Mouse (Mus musculus): Measurements from ENCODE around the gene Bphl.
A peak's percentile ranks its signal among the peaks of the same experiment; 100 is the strongest.

DNA sequence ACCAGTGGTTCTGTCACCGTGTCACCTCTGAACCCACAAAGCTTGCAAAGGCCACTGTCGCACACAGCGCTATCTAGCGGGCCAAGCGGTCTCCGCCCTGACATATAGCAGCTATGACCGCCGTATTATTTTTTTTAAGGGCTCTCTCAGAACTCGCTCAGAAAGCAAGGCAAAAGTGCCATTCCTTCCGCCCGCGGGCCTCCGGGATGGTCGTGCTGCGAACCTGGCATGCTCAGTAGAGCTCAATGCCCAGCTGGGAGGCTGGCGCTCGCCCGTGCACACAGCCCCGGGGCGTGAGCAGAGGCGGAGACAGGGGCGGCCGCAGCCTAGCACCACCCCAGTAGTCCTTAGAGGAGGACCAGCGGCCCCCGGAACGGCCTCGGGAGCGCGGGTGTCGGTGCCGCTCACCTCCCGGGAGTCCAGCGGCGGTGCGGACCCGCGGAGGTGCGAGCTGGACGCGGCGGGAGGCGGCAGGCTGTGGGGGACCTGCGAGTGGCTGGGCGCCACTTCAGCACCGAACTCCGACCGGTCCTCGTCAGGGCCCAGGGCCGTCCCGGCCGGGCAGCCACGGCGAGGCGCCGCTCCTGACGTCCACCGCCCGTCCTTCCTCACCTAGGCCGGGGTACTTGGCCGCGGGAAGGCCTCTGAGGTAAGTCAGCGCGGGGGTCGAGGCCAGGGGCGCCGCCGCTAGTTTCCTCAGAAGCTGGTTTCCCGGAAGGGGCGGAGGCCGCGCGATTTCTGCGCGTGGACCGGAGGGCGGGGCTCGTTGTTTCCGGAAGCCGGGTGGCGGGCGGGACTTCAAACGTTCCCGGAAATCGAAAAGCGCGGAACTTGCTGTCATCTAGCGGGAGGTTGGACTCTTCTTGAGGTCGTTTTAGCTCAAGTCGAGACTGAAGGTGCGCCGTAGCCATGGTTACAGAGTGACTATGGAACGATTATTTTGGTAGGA, 35.1 kb upstream of the Bphl start, which contains the start of the genes Ripk1 and Serpinb6a:
- TF ChIP-seq CTCF (IDR thresholded peaks at IDR 0.05; ENCODE audit: borderline replicate concordance, insufficient read depth, low read depth, low read length) (peak; percentile 34; the same call in 1 of the 2 replicates), POLR2A (IDR thresholded peaks at IDR 0.05; ENCODE audit: borderline replicate concordance, insufficient read depth, low read length) (no peak; the same call in 1 of the 2 replicates)
